Mouse (Mus musculus): ENCODE data around the gene Aunip. TPM values are rescaled to one million over a fixed set of nuclear protein-coding genes. Genes with fewer than 3 reads are reported as not detected.

Gene Aunip
- polyA plus RNA-seq, 1 experiment from 2014 or later = 14.6 TPM

- Histone ChIP-seq H3K36me3 (ENCODE audit: control insufficient read depth, insufficient read depth, low read length) (0 out of 2 replicates have a peak, but pooled peaks cover 6% of the 10 kb centered on the region), H3K4me3 (ENCODE audit: low read length) (no peak overlapping the region), H3K27me3 (replicated peaks; ENCODE audit: control insufficient read depth, insufficient read depth, low read length) (no peaks in the 10 kb centered on the region), H3K9me3 (ENCODE audit: control insufficient read depth, low read length) (no peaks in the 10 kb centered on the region), H3K9ac (ENCODE audit: low read depth, low read length) (no peak overlapping the region), H3K4me2 (ENCODE audit: low read depth, low read length) (no peak overlapping the region), H3K4me1 (ENCODE audit: control insufficient read depth, insufficient read depth, low read length) (peaks cover 5% of the 10 kb centered on the region), H3K27ac (ENCODE audit: low read length) (no peak overlapping the region)
- no peak for ATAC-seq
- 86% methylated on average over 19 of the region's 19 CpGs for WGBS
These were observed 4.1 kb upstream of the Aunip start for GRCm38 (mm10) chr4:134506713-134507112.

GRCm38 (mm10) chr4:134510396-134510795, 403 bp upstream of the Aunip start:
- peaks cover 17% of the 10 kb centered on the region for H3K4me1 ChIP-seq (ENCODE audit: control insufficient read depth, insufficient read depth, low read length)
- ATAC-seq = peak; percentile 2
- no peak overlapping the region for H3K4me3 ChIP-seq (ENCODE audit: low read length)
- 75% methylated on average over 4 of the region's 4 CpGs for WGBS
- H3K9me3 ChIP-seq (ENCODE audit: control insufficient read depth, low read length) = no peaks in the 10 kb centered on the region
- H3K27me3 ChIP-seq (replicated peaks; ENCODE audit: control insufficient read depth, insufficient read depth, low read length) = no peaks in the 10 kb centered on the region
- 0 out of 2 replicates have a peak overlapping the region, but pooled peaks have one; percentile 89 for H3K4me2 ChIP-seq (ENCODE audit: low read depth, low read length)
- H3K27ac ChIP-seq (ENCODE audit: low read length) = no peak overlapping the region
- H3K9ac ChIP-seq (ENCODE audit: low read depth, low read length) = 0 out of 2 replicates have a peak overlapping the region, but pooled peaks have one; percentile 11
- 0 out of 2 replicates have a peak, but pooled peaks cover 6% of the 10 kb centered on the region for H3K36me3 ChIP-seq (ENCODE audit: control insufficient read depth, insufficient read depth, low read length)

GRCm38 (mm10) chr4:134511730-134512129, 931 bp downstream of the Aunip start:
- Histone ChIP-seq H3K27me3 (replicated peaks; ENCODE audit: control insufficient read depth, insufficient read depth, low read length) (no peaks in the 10 kb centered on the region), H3K4me3 (ENCODE audit: low read length) (peak overlapping the region; percentile 70), H3K4me1 (ENCODE audit: control insufficient read depth, insufficient read depth, low read length) (peaks cover 17% of the 10 kb centered on the region), H3K4me2 (ENCODE audit: low read depth, low read length) (peak overlapping the region; percentile 89), H3K27ac (ENCODE audit: low read length) (no peak overlapping the region), H3K36me3 (ENCODE audit: control insufficient read depth, insufficient read depth, low read length) (0 out of 2 replicates have a peak, but pooled peaks cover 6% of the 10 kb centered on the region), H3K9me3 (ENCODE audit: control insufficient read depth, low read length) (no peaks in the 10 kb centered on the region), H3K9ac (ENCODE audit: low read depth, low read length) (peak overlapping the region; percentile 40; the same call in 1 of the 2 replicates)
- 47% methylated on average over 6 of the region's 6 CpGs for WGBS
- ATAC-seq = no peak

- Histone ChIP-seq H3K9me3 (ENCODE audit: control insufficient read depth, low read length) (no peaks in the 10 kb centered on the region), H3K27ac (ENCODE audit: low read length) (no peak overlapping the region), H3K4me3 (ENCODE audit: low read length) (peak overlapping the region; percentile 32), H3K9ac (ENCODE audit: low read depth, low read length) (no peak overlapping the region; the same call in 1 of the 2 replicates), H3K4me2 (ENCODE audit: low read depth, low read length) (peak overlapping the region; percentile 44), H3K36me3 (ENCODE audit: control insufficient read depth, insufficient read depth, low read length) (no peaks in the 10 kb centered on the region), H3K27me3 (replicated peaks; ENCODE audit: control insufficient read depth, insufficient read depth, low read length) (no peaks in the 10 kb centered on the region), H3K4me1 (ENCODE audit: control insufficient read depth, insufficient read depth, low read length) (peaks cover 24% of the 10 kb centered on the region)
- 13% methylated on average over 15 of the region's 15 CpGs for WGBS
- peak; percentile 43 for ATAC-seq
These were observed 2.0 kb downstream of the Aunip start for GRCm38 (mm10) chr4:134512798-134513197.

- ATAC-seq = no peak
- H3K36me3 ChIP-seq (ENCODE audit: control insufficient read depth, insufficient read depth, low read length) = no peaks in the 10 kb centered on the region
- no peak overlapping the region for H3K4me3 ChIP-seq (ENCODE audit: low read length)
- H3K4me2 ChIP-seq (ENCODE audit: low read depth, low read length) = no peak overlapping the region
- H3K9me3 ChIP-seq (ENCODE audit: control insufficient read depth, low read length) = no peaks in the 10 kb centered on the region
- peak overlapping the region; percentile 33; the same call in 1 of the 2 replicates for H3K9ac ChIP-seq (ENCODE audit: low read depth, low read length)
- no peaks in the 10 kb centered on the region for H3K27me3 ChIP-seq (replicated peaks; ENCODE audit: control insufficient read depth, insufficient read depth, low read length)
- peak overlapping the region; percentile 41; the same call in 1 of the 2 replicates for H3K27ac ChIP-seq (ENCODE audit: low read length)
- peaks cover 24% of the 10 kb centered on the region for H3K4me1 ChIP-seq (ENCODE audit: control insufficient read depth, insufficient read depth, low read length)
- 82% methylated on average over 11 of the region's 11 CpGs for WGBS
These were observed 3.6 kb downstream of the Aunip start for GRCm38 (mm10) chr4:134514309-134514930.

- H3K9ac ChIP-seq (ENCODE audit: low read depth, low read length) = no peak overlapping the region
- H3K36me3 ChIP-seq (ENCODE audit: control insufficient read depth, insufficient read depth, low read length) = no peaks in the 10 kb centered on the region
- H3K4me3 ChIP-seq (ENCODE audit: low read length) = no peak overlapping the region
- 80% methylated on average over 7 of the region's 7 CpGs for WGBS
- no peak overlapping the region for H3K27ac ChIP-seq (ENCODE audit: low read length)
- H3K27me3 ChIP-seq (replicated peaks; ENCODE audit: control insufficient read depth, insufficient read depth, low read length) = no peaks in the 10 kb centered on the region
- no peak overlapping the region for H3K4me2 ChIP-seq (ENCODE audit: low read depth, low read length)
- ATAC-seq = no peak
- H3K4me1 ChIP-seq (ENCODE audit: control insufficient read depth, insufficient read depth, low read length) = peaks cover 24% of the 10 kb centered on the region
- H3K9me3 ChIP-seq (ENCODE audit: control insufficient read depth, low read length) = no peaks in the 10 kb centered on the region
These were observed 4.8 kb downstream of the Aunip start for GRCm38 (mm10) chr4:134515614-134516013.

- H3K9me3 ChIP-seq (ENCODE audit: control insufficient read depth, low read length) = no peaks in the 10 kb centered on the region
- no peaks in the 10 kb centered on the region for H3K27me3 ChIP-seq (replicated peaks; ENCODE audit: control insufficient read depth, insufficient read depth, low read length)
- 0 out of 2 replicates have a peak, but pooled peaks have one; percentile 41 for ATAC-seq
- no peak overlapping the region for H3K9ac ChIP-seq (ENCODE audit: low read depth, low read length)
- WGBS = 58% methylated on average over 8 of the region's 8 CpGs
- peaks cover 17% of the 10 kb centered on the region for H3K4me1 ChIP-seq (ENCODE audit: control insufficient read depth, insufficient read depth, low read length)
- no peak overlapping the region for H3K4me3 ChIP-seq (ENCODE audit: low read length)
- peak overlapping the region; percentile 49; the same call in 1 of the 2 replicates for H3K27ac ChIP-seq (ENCODE audit: low read length)
- peaks cover 3% of the 10 kb centered on the region; the same call in 1 of the 2 replicates for H3K36me3 ChIP-seq (ENCODE audit: control insufficient read depth, insufficient read depth, low read length)
- H3K4me2 ChIP-seq (ENCODE audit: low read depth, low read length) = no peak overlapping the region
These were observed 6.2 kb downstream of the Aunip start for GRCm38 (mm10) chr4:134516981-134517380.

- no peak overlapping the region for H3K9ac ChIP-seq (ENCODE audit: low read depth, low read length)
- H3K9me3 ChIP-seq (ENCODE audit: control insufficient read depth, low read length) = no peaks in the 10 kb centered on the region
- no peaks in the 10 kb centered on the region for H3K27me3 ChIP-seq (replicated peaks; ENCODE audit: control insufficient read depth, insufficient read depth, low read length)
- peaks cover 11% of the 10 kb centered on the region for H3K4me1 ChIP-seq (ENCODE audit: control insufficient read depth, insufficient read depth, low read length)
- WGBS = 82% methylated on average over 10 of the region's 10 CpGs
- no peak overlapping the region for H3K4me2 ChIP-seq (ENCODE audit: low read depth, low read length)
- H3K4me3 ChIP-seq (ENCODE audit: low read length) = no peak overlapping the region
- H3K36me3 ChIP-seq (ENCODE audit: control insufficient read depth, insufficient read depth, low read length) = peaks cover 5% of the 10 kb centered on the region
- no peak for ATAC-seq
- H3K27ac ChIP-seq (ENCODE audit: low read length) = no peak overlapping the region
These were observed 6.9 kb downstream of the Aunip start for GRCm38 (mm10) chr4:134517719-134518118.

- no peaks in the 10 kb centered on the region for H3K9me3 ChIP-seq (ENCODE audit: control insufficient read depth, low read length)
- no peaks in the 10 kb centered on the region for H3K27me3 ChIP-seq (replicated peaks; ENCODE audit: control insufficient read depth, insufficient read depth, low read length)
- ATAC-seq = no peak
- H3K4me1 ChIP-seq (ENCODE audit: control insufficient read depth, insufficient read depth, low read length) = peaks cover 10% of the 10 kb centered on the region
- 88% methylated on average over 4 of the region's 4 CpGs for WGBS
- peaks cover 6% of the 10 kb centered on the region for H3K36me3 ChIP-seq (ENCODE audit: control insufficient read depth, insufficient read depth, low read length)
- no peak overlapping the region for H3K4me2 ChIP-seq (ENCODE audit: low read depth, low read length)
- no peak overlapping the region for H3K27ac ChIP-seq (ENCODE audit: low read length)
- H3K4me3 ChIP-seq (ENCODE audit: low read length) = no peak overlapping the region
- H3K9ac ChIP-seq (ENCODE audit: low read depth, low read length) = no peak overlapping the region
These were observed 7.7 kb downstream of the Aunip start for GRCm38 (mm10) chr4:134518541-134518940.

Data from intestine, embryonic 16.5 days (tissue).